Mouse (Mus musculus) kidney, postnatal 10 days (tissue): ENCODE data around the gene Gp1ba.

ENCODE experiments used
- DNase-seq: peaks from one replicate; pipeline ENCODE4 v3.0.0; 2021; ENCODE audit warnings: mixed read lengths

Gp1ba gene

GRCm38 (mm10) chr11:70671333-70672047, 32.6 kb downstream of the Gp1ba start:
- peak; percentile 33 for DNase-seq

GRCm38 (mm10) chr11:70674014-70674413, 35.1 kb downstream of the Gp1ba start:
- no peak for DNase-seq

- DNase-seq: no peak
Observed at GRCm38 (mm10) chr11:70674501-70674900, 35.6 kb downstream of the Gp1ba start.

- DNase-seq: no peak
Observed at GRCm38 (mm10) chr11:70678092-70678491, 39.2 kb downstream of the Gp1ba start.

GRCm38 (mm10) chr11:70678576-70678975, 39.7 kb downstream of the Gp1ba start:
- DNase-seq: peak; percentile 6

- DNase-seq: peak; percentile 9
Observed at GRCm38 (mm10) chr11:70679361-70679760, 40.4 kb downstream of the Gp1ba start.

- no peak for DNase-seq
Observed at GRCm38 (mm10) chr11:70679894-70680293, 41.0 kb downstream of the Gp1ba start.

- peak; percentile 6 for DNase-seq
Observed at GRCm38 (mm10) chr11:70681170-70681569, 42.2 kb downstream of the Gp1ba start.

GRCm38 (mm10) chr11:70681897-70682581, 43.1 kb downstream of the Gp1ba start:
- DNase-seq: peak; percentile 47

- peak; percentile 7 for DNase-seq
Observed at GRCm38 (mm10) chr11:70683640-70684039, 44.7 kb downstream of the Gp1ba start.

GRCm38 (mm10) chr11:70686901-70687566, 48.1 kb downstream of the Gp1ba start:
- peak; percentile 61 for DNase-seq

- peak; percentile 96 for DNase-seq
Observed at GRCm38 (mm10) chr11:70687601-70688199, 48.8 kb downstream of the Gp1ba start, which contains the start of gene Camta2. Camta2 (minus strand) TSS chr11:70688105.

- DNase-seq: no peak
Observed at GRCm38 (mm10) chr11:70688372-70688771, 49.5 kb downstream of the Gp1ba start.

- peak; percentile 57 for DNase-seq
Observed at GRCm38 (mm10) chr11:70689578-70689977, 50.7 kb downstream of the Gp1ba start.
